Mouse (Mus musculus): ENCODE measurements around the gene Olfr412. TPM values are rescaled to one million over a fixed set of nuclear protein-coding genes. Genes with fewer than 3 reads are reported as not detected.

Olfr412 gene
- polyA plus RNA-seq, 1 experiment from 2014 or later: not detected

GRCm38 (mm10) chr11:74387203-74387602, 25.3 kb downstream of the Olfr412 start:
- Histone ChIP-seq H3K9ac (ENCODE audit: low read depth, low read length) (no peak overlapping the region), H3K27me3 (replicated peaks; ENCODE audit: control insufficient read depth, insufficient read depth, low read length) (no peaks in the 10 kb centered on the region), H3K4me1 (ENCODE audit: control insufficient read depth, insufficient read depth, low read depth, low read length) (no peaks in the 10 kb centered on the region), H3K4me2 (ENCODE audit: low read length) (no peak overlapping the region), H3K9me3 (ENCODE audit: control insufficient read depth, low read length) (no peaks in the 10 kb centered on the region), H3K27ac (ENCODE audit: low read depth, low read length) (no peak overlapping the region), H3K36me3 (ENCODE audit: control insufficient read depth, insufficient read depth, low read length) (peaks cover 11% of the 10 kb centered on the region), H3K4me3 (ENCODE audit: low read length) (no peak overlapping the region)
- ATAC-seq: no peak
- 78% methylated on average over 5 of the region's 5 CpGs for WGBS

GRCm38 (mm10) chr11:74391899-74392298, 30.0 kb downstream of the Olfr412 start:
- Histone ChIP-seq H3K9ac (ENCODE audit: low read depth, low read length) (no peak overlapping the region), H3K27ac (ENCODE audit: low read depth, low read length) (no peak overlapping the region), H3K27me3 (replicated peaks; ENCODE audit: control insufficient read depth, insufficient read depth, low read length) (no peaks in the 10 kb centered on the region), H3K36me3 (ENCODE audit: control insufficient read depth, insufficient read depth, low read length) (peaks cover 11% of the 10 kb centered on the region), H3K9me3 (ENCODE audit: control insufficient read depth, low read length) (no peaks in the 10 kb centered on the region), H3K4me2 (ENCODE audit: low read length) (no peak overlapping the region), H3K4me1 (ENCODE audit: control insufficient read depth, insufficient read depth, low read depth, low read length) (no peaks in the 10 kb centered on the region; the same call in 1 of the 2 replicates), H3K4me3 (ENCODE audit: low read length) (no peak overlapping the region)
- 88% methylated on average over 11 of the region's 11 CpGs for WGBS
- no peak for ATAC-seq

GRCm38 (mm10) chr11:74392903-74393302, 31.0 kb downstream of the Olfr412 start:
- no peak overlapping the region for H3K9ac ChIP-seq (ENCODE audit: low read depth, low read length)
- no peaks in the 10 kb centered on the region; the same call in 1 of the 2 replicates for H3K4me1 ChIP-seq (ENCODE audit: control insufficient read depth, insufficient read depth, low read depth, low read length)
- H3K27me3 ChIP-seq (replicated peaks; ENCODE audit: control insufficient read depth, insufficient read depth, low read length): no peaks in the 10 kb centered on the region
- ATAC-seq: no peak
- no peak overlapping the region for H3K4me2 ChIP-seq (ENCODE audit: low read length)
- no peak overlapping the region for H3K27ac ChIP-seq (ENCODE audit: low read depth, low read length)
- no peaks in the 10 kb centered on the region for H3K9me3 ChIP-seq (ENCODE audit: control insufficient read depth, low read length)
- H3K4me3 ChIP-seq (ENCODE audit: low read length): no peak overlapping the region
- peaks cover 9% of the 10 kb centered on the region for H3K36me3 ChIP-seq (ENCODE audit: control insufficient read depth, insufficient read depth, low read length)
- WGBS: 64% methylated on average over 6 of the region's 6 CpGs

GRCm38 (mm10) chr11:74393489-74393888, 31.6 kb downstream of the Olfr412 start:
- Histone ChIP-seq H3K27me3 (replicated peaks; ENCODE audit: control insufficient read depth, insufficient read depth, low read length) (no peaks in the 10 kb centered on the region), H3K9me3 (ENCODE audit: control insufficient read depth, low read length) (no peaks in the 10 kb centered on the region), H3K4me2 (ENCODE audit: low read length) (no peak overlapping the region), H3K4me1 (ENCODE audit: control insufficient read depth, insufficient read depth, low read depth, low read length) (no peaks in the 10 kb centered on the region; the same call in 1 of the 2 replicates), H3K4me3 (ENCODE audit: low read length) (no peak overlapping the region), H3K9ac (ENCODE audit: low read depth, low read length) (no peak overlapping the region), H3K27ac (ENCODE audit: low read depth, low read length) (no peak overlapping the region), H3K36me3 (ENCODE audit: control insufficient read depth, insufficient read depth, low read length) (peaks cover 8% of the 10 kb centered on the region)
- ATAC-seq: peak; percentile 69
- WGBS: 45% methylated on average over 5 of the region's 5 CpGs

GRCm38 (mm10) chr11:74395583-74395982, 33.7 kb downstream of the Olfr412 start:
- 86% methylated on average over 18 of the region's 18 CpGs for WGBS
- no peaks in the 10 kb centered on the region; the same call in none of the 2 replicates for H3K4me1 ChIP-seq (ENCODE audit: control insufficient read depth, insufficient read depth, low read depth, low read length)
- H3K27me3 ChIP-seq (replicated peaks; ENCODE audit: control insufficient read depth, insufficient read depth, low read length): no peaks in the 10 kb centered on the region
- H3K36me3 ChIP-seq (ENCODE audit: control insufficient read depth, insufficient read depth, low read length): peaks cover 8% of the 10 kb centered on the region
- H3K4me2 ChIP-seq (ENCODE audit: low read length): no peak overlapping the region
- ATAC-seq: no peak
- H3K9me3 ChIP-seq (ENCODE audit: control insufficient read depth, low read length): no peaks in the 10 kb centered on the region
- H3K27ac ChIP-seq (ENCODE audit: low read depth, low read length): no peak overlapping the region
- H3K9ac ChIP-seq (ENCODE audit: low read depth, low read length): no peak overlapping the region
- H3K4me3 ChIP-seq (ENCODE audit: low read length): no peak overlapping the region

- Histone ChIP-seq H3K4me2 (ENCODE audit: low read length) (no peak overlapping the region), H3K27me3 (replicated peaks; ENCODE audit: control insufficient read depth, insufficient read depth, low read length) (no peaks in the 10 kb centered on the region), H3K27ac (ENCODE audit: low read depth, low read length) (no peak overlapping the region), H3K36me3 (ENCODE audit: control insufficient read depth, insufficient read depth, low read length) (peaks cover 9% of the 10 kb centered on the region), H3K4me1 (ENCODE audit: control insufficient read depth, insufficient read depth, low read depth, low read length) (no peaks in the 10 kb centered on the region; the same call in 1 of the 2 replicates), H3K9me3 (ENCODE audit: control insufficient read depth, low read length) (no peaks in the 10 kb centered on the region), H3K9ac (ENCODE audit: low read depth, low read length) (no peak overlapping the region), H3K4me3 (ENCODE audit: low read length) (no peak overlapping the region)
- 0 out of 2 replicates have a peak, but pooled peaks have one; percentile 49 for ATAC-seq
- 50% methylated on average over 2 of the region's 2 CpGs for WGBS
Observed at GRCm38 (mm10) chr11:74402126-74402525, 40.3 kb downstream of the Olfr412 start.

- H3K9me3 ChIP-seq (ENCODE audit: control insufficient read depth, low read length): no peaks in the 10 kb centered on the region
- H3K4me1 ChIP-seq (ENCODE audit: control insufficient read depth, insufficient read depth, low read depth, low read length): peaks cover 6% of the 10 kb centered on the region
- H3K27ac ChIP-seq (ENCODE audit: low read depth, low read length): no peak overlapping the region
- H3K4me2 ChIP-seq (ENCODE audit: low read length): no peak overlapping the region
- WGBS: 71% methylated on average over 2 of the region's 2 CpGs
- H3K4me3 ChIP-seq (ENCODE audit: low read length): no peak overlapping the region
- no peak overlapping the region for H3K9ac ChIP-seq (ENCODE audit: low read depth, low read length)
- ATAC-seq: no peak
- H3K36me3 ChIP-seq (ENCODE audit: control insufficient read depth, insufficient read depth, low read length): peaks cover 9% of the 10 kb centered on the region
- no peaks in the 10 kb centered on the region for H3K27me3 ChIP-seq (replicated peaks; ENCODE audit: control insufficient read depth, insufficient read depth, low read length)
Observed at GRCm38 (mm10) chr11:74404216-74404615, 42.3 kb downstream of the Olfr412 start.

GRCm38 (mm10) chr11:74405201-74405600, 43.3 kb downstream of the Olfr412 start:
- Histone ChIP-seq H3K4me2 (ENCODE audit: low read length) (no peak overlapping the region), H3K9ac (ENCODE audit: low read depth, low read length) (no peak overlapping the region), H3K27me3 (replicated peaks; ENCODE audit: control insufficient read depth, insufficient read depth, low read length) (no peaks in the 10 kb centered on the region), H3K4me1 (ENCODE audit: control insufficient read depth, insufficient read depth, low read depth, low read length) (peaks cover 15% of the 10 kb centered on the region), H3K9me3 (ENCODE audit: control insufficient read depth, low read length) (no peaks in the 10 kb centered on the region), H3K4me3 (ENCODE audit: low read length) (no peak overlapping the region), H3K36me3 (ENCODE audit: control insufficient read depth, insufficient read depth, low read length) (peaks cover 9% of the 10 kb centered on the region), H3K27ac (ENCODE audit: low read depth, low read length) (no peak overlapping the region)
- WGBS: 77% methylated on average over 7 of the region's 7 CpGs
- ATAC-seq: no peak

GRCm38 (mm10) chr11:74408587-74409446, 46.9 kb downstream of the Olfr412 start:
- Histone ChIP-seq H3K4me2 (ENCODE audit: low read length) (no peak overlapping the region), H3K4me3 (ENCODE audit: low read length) (no peak overlapping the region), H3K4me1 (ENCODE audit: control insufficient read depth, insufficient read depth, low read depth, low read length) (peaks cover 17% of the 10 kb centered on the region), H3K36me3 (ENCODE audit: control insufficient read depth, insufficient read depth, low read length) (peaks cover 9% of the 10 kb centered on the region), H3K27ac (ENCODE audit: low read depth, low read length) (peak overlapping the region; percentile 81), H3K9ac (ENCODE audit: low read depth, low read length) (no peak overlapping the region), H3K9me3 (ENCODE audit: control insufficient read depth, low read length) (no peaks in the 10 kb centered on the region), H3K27me3 (replicated peaks; ENCODE audit: control insufficient read depth, insufficient read depth, low read length) (no peaks in the 10 kb centered on the region)
- peak; percentile 90 for ATAC-seq
- 55% methylated on average over 4 of the region's 4 CpGs for WGBS

Measured in hindbrain, embryonic 16.5 days (tissue).